ENCODE assay signal across 8 mouse cellular contexts in genomic region chr16:13667878-13668343, GRCm38 (mm10). TPM values are rescaled to one million over a fixed set of nuclear protein-coding genes. Genes with fewer than 3 reads are reported as not detected.
DNase-seq lines count a peak whose midpoint lies in the region; ATAC-seq and TF ChIP-seq lines count a peak whose summit lies in the region.

Gene Parn, minus strand, starts transcription at chr16:13668170.

- ATAC-seq in activated CD4-positive, CD25-positive, alpha-beta regulatory T cell, adult 4 months: peak; percentile 84
- peak; percentile 70 for ATAC-seq in megakaryocyte progenitor cell, adult 5-6 weeks (replicated peaks; ENCODE audit: poor library complexity)

- H3K4me3 ChIP-seq in cortical plate, adult 2 months (ENCODE audit: insufficient read depth, low read length): peak within 1 kb of the TSS; percentile 78

- no peaks in the 10 kb centered on the region for H3K4me1 ChIP-seq in cortical plate, adult 2 months (ENCODE audit: control insufficient read depth, insufficient read depth, low read length)

- no peak for TF ChIP-seq CTCF in cortical plate, adult 2 months (IDR thresholded peaks at IDR 0.05; ENCODE audit: extremely low read depth, insufficient read depth, low read length)

- peak; percentile 91 for DNase-seq in gastrocnemius, postnatal 10 days
- DNase-seq in induced T-regulatory cell, adult 2 months (ENCODE audit: low read depth): peak; percentile 97
- peak; percentile 89 to 96 for DNase-seq in left cerebral cortex, adult 9 months (ENCODE audit: low spot score in 2 of 2)
- DNase-seq in right cerebral cortex, postnatal 14 days: peak; percentile 93
- peak; percentile 91 to 94 for DNase-seq in urinary bladder, postnatal 36 days (ENCODE audit: low spot score in 2 of 2)

- peak; percentile 84 for TF ChIP-seq POLR2A in cortical plate, adult 2 months (IDR thresholded peaks at IDR 0.05; ENCODE audit: extremely low read depth, insufficient read depth, low read length)

- peak within 1 kb of the TSS; percentile 45 for H3K27ac ChIP-seq in cortical plate, adult 2 months (ENCODE audit: insufficient read depth, low read length)

RNA-seq across cellular contexts. Expression of gene Parn, which starts in this region (rescaled TPM):
- 10 to 100 TPM; 28.1 to 32.5 TPM for polyA plus RNA-seq in activated CD4-positive, CD25-positive, alpha-beta regulatory T cell, adult 4 months (2017; shearing (Covaris generic))
- polyA plus RNA-seq in cortical plate, adult 2 months (2012; rRNA removed): 24.3 and 25.3 TPM in 2 replicates
- total RNA-seq in gastrocnemius, postnatal 10 days (2021): 10 to 100 TPM; 12.5 to 14.7 TPM
- total RNA-seq in megakaryocyte progenitor cell, adult 5-6 weeks (2015): 18.8 TPM in 2 replicates
- 45.0 and 69.4 TPM in 2 replicates for total RNA-seq in megakaryocyte progenitor cell, adult 5-6 weeks (2017)

Comparison
In these comparisons a context has a peak if more than half of its experiments do, and no peak if none do; other contexts are left out.
1. Peak in every context shown above with its lines: DNase-seq, ATAC-seq, H3K4me3 ChIP-seq and H3K27ac ChIP-seq.